Mouse (Mus musculus): ENCODE measurements around the gene Ecel1. TPM values are rescaled to one million over a fixed set of nuclear protein-coding genes. Genes with fewer than 3 reads are reported as not detected.

Gene Ecel1
- polyA plus RNA-seq, 1 experiment from 2014 or later, result 40.5 TPM

DNA sequence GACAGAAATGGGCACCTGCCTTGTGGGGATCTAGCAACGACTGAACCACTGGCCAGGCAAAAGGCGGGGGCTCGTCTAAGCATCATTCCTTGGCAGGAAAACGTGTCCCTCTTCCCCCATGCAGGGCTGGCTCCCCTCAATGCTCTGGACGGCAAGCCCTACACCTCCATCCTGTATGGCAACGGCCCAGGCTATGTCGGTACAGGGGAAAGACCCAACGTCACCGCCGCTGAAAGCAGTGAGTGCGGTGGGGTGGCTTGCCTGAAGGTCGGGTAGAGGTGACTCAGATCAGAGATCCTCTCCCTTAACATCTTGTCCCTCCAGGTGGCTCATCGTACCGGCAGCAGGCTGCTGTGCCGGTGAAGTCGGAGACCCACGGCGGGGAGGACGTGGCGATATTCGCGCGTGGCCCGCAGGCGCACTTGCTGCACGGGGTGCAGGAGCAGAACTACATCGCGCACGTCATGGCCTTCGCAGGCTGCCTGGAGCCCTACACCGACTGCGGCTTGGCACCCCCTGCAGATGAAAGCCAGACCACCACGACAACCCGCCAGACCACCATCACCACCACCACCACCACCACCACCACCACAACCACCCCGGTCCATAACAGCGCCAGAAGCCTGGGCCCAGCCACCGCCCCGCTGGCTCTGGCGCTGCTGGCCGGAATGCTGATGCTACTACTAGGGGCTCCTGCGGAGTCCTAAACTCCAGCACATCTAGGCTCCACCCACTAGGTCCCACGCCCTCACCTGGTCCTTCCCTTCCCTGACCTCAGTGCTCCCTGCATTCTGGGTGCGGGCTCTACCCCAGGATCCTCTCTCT is 28.9 kb downstream of the Ecel1 start:
- no peak overlapping the region for H3K27ac ChIP-seq (replicated peaks)
- 6% methylated on average over 43 of the region's 43 CpGs for WGBS
- H3K9me3 ChIP-seq, result no peaks in the 10 kb centered on the region
- H3K4me1 ChIP-seq (replicated peaks), result peaks cover 7% of the 10 kb centered on the region; the same call in 1 of the 2 replicates
- ATAC-seq (ENCODE audit: low FRiP score, low read depth), result peak; percentile 74
- peak overlapping the region; percentile 28 for H3K4me3 ChIP-seq
- H3K4me2 ChIP-seq, result peak overlapping the region; percentile 48
- peaks cover 22% of the 10 kb centered on the region for H3K27me3 ChIP-seq
- H3K9ac ChIP-seq, result peak overlapping the region; percentile 29; the same call in 1 of the 2 replicates
- no peaks in the 10 kb centered on the region for H3K36me3 ChIP-seq

DNA sequence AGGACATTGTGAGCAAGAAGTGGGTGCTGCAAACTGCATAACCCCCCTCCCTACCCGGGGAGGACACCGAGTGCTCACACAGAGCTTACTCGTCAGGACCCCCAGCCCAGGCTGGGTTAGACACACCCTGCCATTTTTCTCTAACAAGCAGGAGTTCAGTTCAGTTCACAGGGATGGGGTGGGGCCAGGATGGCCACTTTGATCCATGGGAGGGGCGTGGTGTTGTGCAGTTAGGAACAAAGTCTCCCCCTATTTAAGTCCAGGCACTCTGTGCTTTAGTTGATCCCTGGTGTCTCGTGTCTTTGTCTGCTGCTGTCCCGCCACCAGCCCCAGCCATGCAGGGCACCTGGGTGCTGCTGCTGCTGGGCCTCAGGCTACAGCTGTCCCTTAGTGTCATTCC is 31.6 kb downstream of the Ecel1 start, which contains the start of gene Akp3:
Gene Akp3, plus strand, starts transcription at position 301 of the 400 bp plus-strand sequence.
- peaks cover 7% of the 10 kb centered on the region; the same call in 1 of the 2 replicates for H3K4me1 ChIP-seq (replicated peaks)
- H3K27ac ChIP-seq (replicated peaks), result no peak within 1 kb of the TSS
- H3K4me2 ChIP-seq, result no peak within 1 kb of the TSS
- WGBS, result 81% methylated on average over 6 of the region's 6 CpGs
- no peak for ATAC-seq (ENCODE audit: low FRiP score, low read depth)
- no peaks in the 10 kb centered on the region for H3K36me3 ChIP-seq
- no peak within 1 kb of the TSS for H3K4me3 ChIP-seq
- no peak within 1 kb of the TSS for H3K9ac ChIP-seq
- no peaks in the 10 kb centered on the region for H3K9me3 ChIP-seq
- H3K27me3 ChIP-seq, result peaks cover 22% of the 10 kb centered on the region

DNA sequence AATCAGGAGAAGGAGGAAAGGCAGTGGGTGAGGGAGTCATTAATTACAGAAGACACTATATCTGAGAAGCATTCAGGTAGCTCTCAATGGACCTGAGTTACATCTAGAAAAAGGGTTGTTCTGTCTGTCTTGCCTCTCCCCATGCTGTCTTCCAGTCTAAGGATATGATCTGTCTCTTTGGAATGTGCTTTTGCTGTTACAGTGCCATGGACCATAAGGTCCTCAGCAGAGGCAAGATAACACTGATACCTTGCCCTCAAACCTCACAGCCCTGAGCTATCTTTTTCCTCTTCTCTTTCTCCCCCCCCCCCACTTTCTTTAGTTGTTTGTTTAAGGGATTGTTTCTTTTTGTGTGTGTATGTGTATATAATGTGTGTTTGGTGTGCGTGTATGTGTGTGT is 41.5 kb downstream of the Ecel1 start:
- Histone ChIP-seq H3K4me3 (no peak overlapping the region), H3K27me3 (no peaks in the 10 kb centered on the region), H3K36me3 (no peaks in the 10 kb centered on the region), H3K4me2 (no peak overlapping the region), H3K27ac (replicated peaks) (no peak overlapping the region), H3K4me1 (replicated peaks) (no peaks in the 10 kb centered on the region), H3K9ac (no peak overlapping the region), H3K9me3 (no peaks in the 10 kb centered on the region)
- no peak for ATAC-seq (ENCODE audit: low FRiP score, low read depth)
- WGBS, result 89% methylated on average over 1 of the region's 1 CpGs

DNA sequence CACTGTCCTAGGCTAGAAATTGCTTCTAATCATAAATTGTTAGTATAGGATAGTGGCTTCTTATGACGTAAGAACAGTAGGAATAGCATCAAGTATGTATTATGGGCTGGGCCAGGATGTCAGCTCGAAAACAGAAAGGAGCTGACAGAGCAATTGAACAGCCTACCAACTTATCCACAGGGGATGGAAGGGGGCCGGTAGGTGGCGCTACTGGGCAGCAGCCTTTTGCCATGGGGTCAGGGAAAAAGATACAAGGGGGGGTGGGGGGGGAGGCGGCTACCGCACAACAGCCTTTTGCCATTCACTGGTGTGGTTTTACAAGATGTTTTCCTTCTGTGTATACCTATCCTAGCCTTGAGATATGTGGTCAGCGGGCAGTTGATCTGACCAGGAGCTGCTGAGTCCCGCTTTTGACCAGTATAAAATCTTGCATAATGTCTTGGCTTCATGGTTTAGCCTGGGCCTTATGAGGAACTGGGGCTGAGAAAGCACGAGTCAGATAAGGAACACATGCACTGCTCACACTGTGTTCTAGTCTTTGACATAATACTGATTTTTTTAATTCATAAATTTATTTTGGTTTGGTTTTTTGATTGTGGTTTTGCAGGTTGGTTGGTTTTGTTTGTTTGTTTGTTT is 44.5 kb downstream of the Ecel1 start:
- H3K4me2 ChIP-seq, result no peak overlapping the region
- WGBS, result 39% methylated on average over 9 of the region's 9 CpGs
- H3K36me3 ChIP-seq, result no peaks in the 10 kb centered on the region
- H3K4me3 ChIP-seq, result no peak overlapping the region
- ATAC-seq (ENCODE audit: low FRiP score, low read depth), result no peak
- H3K9ac ChIP-seq, result no peak overlapping the region
- no peak overlapping the region for H3K27ac ChIP-seq (replicated peaks)
- H3K27me3 ChIP-seq, result no peaks in the 10 kb centered on the region
- H3K9me3 ChIP-seq, result no peaks in the 10 kb centered on the region
- no peaks in the 10 kb centered on the region for H3K4me1 ChIP-seq (replicated peaks)

DNA sequence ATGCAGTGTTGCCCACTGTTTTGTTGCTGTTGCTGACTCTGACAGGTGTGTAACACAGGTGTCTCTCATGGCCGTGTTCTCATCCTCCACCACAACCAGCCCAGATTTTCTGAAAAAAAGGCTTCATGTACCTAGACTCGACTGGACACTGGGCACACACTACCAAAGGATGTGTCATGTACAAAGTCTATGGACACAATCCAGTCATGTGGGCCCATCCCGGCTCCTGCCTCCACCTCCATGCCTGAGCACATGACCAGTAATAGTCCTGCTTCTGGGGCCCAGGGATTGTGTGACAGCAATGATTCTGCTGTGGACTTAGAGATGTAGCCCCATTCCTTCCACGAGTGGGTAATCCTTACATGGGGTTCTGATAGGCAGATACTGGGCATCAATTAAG is 47.8 kb downstream of the Ecel1 start:
- 92% methylated on average over 4 of the region's 4 CpGs for WGBS
- H3K4me2 ChIP-seq, result no peak overlapping the region
- H3K4me3 ChIP-seq, result no peak overlapping the region
- H3K27ac ChIP-seq (replicated peaks), result no peak overlapping the region
- no peaks in the 10 kb centered on the region for H3K9me3 ChIP-seq
- no peak for ATAC-seq (ENCODE audit: low FRiP score, low read depth)
- no peaks in the 10 kb centered on the region for H3K27me3 ChIP-seq
- no peaks in the 10 kb centered on the region for H3K4me1 ChIP-seq (replicated peaks)
- no peak overlapping the region for H3K9ac ChIP-seq
- H3K36me3 ChIP-seq, result no peaks in the 10 kb centered on the region

DNA sequence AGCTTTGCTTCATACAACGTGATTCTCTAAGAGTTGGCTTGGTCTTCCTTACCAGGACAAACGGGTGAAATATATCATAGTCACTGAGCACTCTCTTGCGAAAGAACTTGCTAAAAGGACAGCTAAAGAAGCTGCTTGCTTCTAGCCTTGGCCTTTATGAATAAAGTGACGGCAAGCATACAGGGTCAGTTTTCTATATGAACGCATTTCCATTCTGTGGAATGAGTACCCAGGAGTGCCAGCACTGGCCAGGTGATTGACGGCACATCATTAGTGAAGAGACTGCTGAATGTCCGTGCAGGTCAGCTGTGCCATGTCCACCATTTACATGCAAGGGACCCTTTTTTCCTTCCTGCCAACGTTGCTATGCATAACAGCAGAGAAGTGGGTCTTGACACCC is 49.8 kb downstream of the Ecel1 start:
- H3K4me3 ChIP-seq, result no peak overlapping the region
- no peaks in the 10 kb centered on the region for H3K9me3 ChIP-seq
- H3K4me1 ChIP-seq (replicated peaks), result no peaks in the 10 kb centered on the region
- H3K9ac ChIP-seq, result no peak overlapping the region
- H3K27me3 ChIP-seq, result no peaks in the 10 kb centered on the region
- 72% methylated on average over 8 of the region's 8 CpGs for WGBS
- H3K36me3 ChIP-seq, result no peaks in the 10 kb centered on the region
- no peak overlapping the region for H3K4me2 ChIP-seq
- no peak overlapping the region for H3K27ac ChIP-seq (replicated peaks)
- ATAC-seq (ENCODE audit: low FRiP score, low read depth), result no peak

DNA sequence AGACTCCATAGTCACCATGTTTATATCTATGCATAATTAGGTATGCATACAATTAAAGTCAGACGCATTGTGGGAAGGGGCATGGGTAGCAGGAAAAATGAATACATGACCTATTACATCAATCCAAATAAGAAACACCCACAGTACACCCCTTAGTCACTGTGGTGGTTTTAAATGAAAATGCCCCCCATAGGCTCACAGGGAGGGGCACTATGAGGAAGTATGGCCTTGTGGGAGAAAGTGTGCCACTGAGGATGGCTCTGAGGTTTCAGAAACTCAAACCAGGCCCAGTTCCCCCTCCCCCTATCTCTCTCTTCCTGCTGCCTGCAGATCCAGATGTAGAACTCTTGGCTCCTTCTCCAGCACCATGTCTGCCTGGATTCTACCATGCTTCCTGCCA is 52.4 kb downstream of the Ecel1 start:
- 64% methylated on average over 1 of the region's 1 CpGs for WGBS
- no peak for ATAC-seq (ENCODE audit: low FRiP score, low read depth)
- Histone ChIP-seq H3K27me3 (no peaks in the 10 kb centered on the region), H3K9ac (no peak overlapping the region), H3K4me2 (no peak overlapping the region), H3K4me1 (replicated peaks) (no peaks in the 10 kb centered on the region), H3K36me3 (no peaks in the 10 kb centered on the region), H3K27ac (replicated peaks) (no peak overlapping the region), H3K9me3 (no peaks in the 10 kb centered on the region), H3K4me3 (no peak overlapping the region)

DNA sequence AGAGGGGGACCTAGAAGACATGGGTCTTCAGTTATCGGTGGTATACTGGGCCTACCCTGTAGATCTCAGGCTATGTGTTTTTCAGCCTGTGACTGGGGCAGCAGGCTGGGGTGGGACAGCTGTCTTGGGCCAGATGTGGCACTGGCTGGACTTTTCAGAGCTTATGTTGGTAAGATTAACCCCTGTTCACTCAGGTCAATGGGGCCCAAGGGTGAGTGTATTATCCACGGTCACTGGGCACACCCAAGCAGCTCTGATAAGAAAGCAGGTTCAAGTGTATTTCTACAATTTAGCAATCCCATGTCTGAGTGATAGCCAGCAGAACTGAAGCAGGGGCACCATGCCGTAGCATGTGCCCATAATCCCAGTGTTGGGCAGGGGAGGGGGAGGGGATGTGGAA is 54.2 kb downstream of the Ecel1 start:
- no peak overlapping the region for H3K4me2 ChIP-seq
- WGBS, result 90% methylated on average over 3 of the region's 3 CpGs
- H3K9ac ChIP-seq, result no peak overlapping the region
- no peaks in the 10 kb centered on the region for H3K9me3 ChIP-seq
- no peaks in the 10 kb centered on the region for H3K36me3 ChIP-seq
- ATAC-seq (ENCODE audit: low FRiP score, low read depth), result no peak
- H3K27ac ChIP-seq (replicated peaks), result no peak overlapping the region
- no peaks in the 10 kb centered on the region for H3K27me3 ChIP-seq
- no peaks in the 10 kb centered on the region for H3K4me1 ChIP-seq (replicated peaks)
- H3K4me3 ChIP-seq, result no peak overlapping the region

DNA sequence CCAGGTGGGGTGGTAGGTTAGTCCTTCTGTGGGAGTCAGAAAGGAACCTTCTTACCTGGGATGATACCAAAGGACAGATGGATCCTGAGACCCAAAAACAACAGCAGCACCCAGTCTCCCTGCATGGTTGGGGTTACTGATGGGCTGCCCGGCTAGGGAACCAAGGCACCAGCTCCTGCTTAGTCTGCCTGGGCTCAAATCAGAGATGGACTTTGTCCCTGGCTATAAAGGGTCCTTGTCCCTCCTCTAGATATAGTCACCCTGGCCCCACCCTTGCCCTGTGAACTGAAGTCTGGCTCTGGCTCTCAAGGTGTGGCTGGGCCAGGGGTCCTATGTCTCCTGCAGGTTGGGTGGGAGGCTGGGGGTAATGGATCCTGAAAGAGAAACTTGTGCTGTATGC is 54.9 kb downstream of the Ecel1 start, which contains the start of gene Alpi:
Gene Alpi, minus strand, starts transcription at position 196 of the 400 bp plus-strand sequence.
- H3K9me3 ChIP-seq, result no peaks in the 10 kb centered on the region
- H3K4me1 ChIP-seq (replicated peaks), result no peaks in the 10 kb centered on the region
- no peaks in the 10 kb centered on the region for H3K36me3 ChIP-seq
- H3K9ac ChIP-seq, result no peak within 1 kb of the TSS
- ATAC-seq (ENCODE audit: low FRiP score, low read depth), result no peak
- H3K27me3 ChIP-seq, result no peaks in the 10 kb centered on the region
- H3K27ac ChIP-seq (replicated peaks), result no peak within 1 kb of the TSS
- no peak within 1 kb of the TSS for H3K4me2 ChIP-seq
- WGBS, result 93% methylated on average over 1 of the region's 1 CpGs
- no peak within 1 kb of the TSS for H3K4me3 ChIP-seq

DNA sequence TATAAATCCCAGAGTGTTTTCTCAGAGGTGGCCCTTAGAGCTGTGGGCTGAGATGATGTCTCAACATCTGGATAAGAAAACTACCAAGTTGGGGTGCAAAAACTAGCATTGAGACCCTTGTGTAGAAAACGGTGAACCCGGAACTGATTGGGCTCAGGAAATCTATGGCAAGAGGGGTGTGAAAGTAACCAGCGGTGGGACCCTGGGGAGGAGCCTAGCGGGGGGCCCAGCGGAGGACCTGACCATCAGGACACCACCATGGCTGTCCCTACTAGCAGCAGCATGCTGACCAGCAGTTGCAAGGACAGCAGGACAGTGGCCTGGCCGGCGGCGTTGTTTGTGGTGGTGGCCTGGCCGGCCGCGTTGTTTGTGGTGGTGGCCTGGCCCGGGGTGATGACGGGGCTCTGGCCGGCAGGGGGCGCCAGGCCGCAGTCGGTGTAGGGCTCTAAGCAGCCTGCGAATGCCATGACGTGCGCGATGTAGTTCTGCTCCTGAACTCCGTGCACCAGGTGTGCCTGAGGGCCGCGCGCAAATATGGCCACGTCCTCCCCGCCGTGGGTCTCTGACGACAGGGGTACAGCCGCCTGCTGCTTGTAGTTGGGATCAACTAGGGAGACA is 57.9 kb downstream of the Ecel1 start:
- peak; percentile 60; the same call in 1 of the 2 replicates for ATAC-seq (ENCODE audit: low FRiP score, low read depth)
- Histone ChIP-seq H3K27ac (replicated peaks) (no peak overlapping the region), H3K4me2 (peak overlapping the region; percentile 30), H3K9me3 (no peaks in the 10 kb centered on the region), H3K27me3 (no peaks in the 10 kb centered on the region), H3K4me1 (replicated peaks) (no peaks in the 10 kb centered on the region), H3K4me3 (no peak overlapping the region), H3K9ac (no peak overlapping the region), H3K36me3 (no peaks in the 10 kb centered on the region)
- 14% methylated on average over 30 of the region's 30 CpGs for WGBS
